Mouse (Mus musculus): ENCODE results near the gene Hectd3.

Gene Hectd3

GRCm38 (mm10) chr4:117014901-117015415 is 19.8 kb downstream of the Hectd3 start:
- DNase-seq (ENCODE audit: low read depth, low spot score): no peak

GRCm38 (mm10) chr4:117017738-117018137 is 22.6 kb downstream of the Hectd3 start:
- DNase-seq (ENCODE audit: low read depth, low spot score): no peak

DNA sequence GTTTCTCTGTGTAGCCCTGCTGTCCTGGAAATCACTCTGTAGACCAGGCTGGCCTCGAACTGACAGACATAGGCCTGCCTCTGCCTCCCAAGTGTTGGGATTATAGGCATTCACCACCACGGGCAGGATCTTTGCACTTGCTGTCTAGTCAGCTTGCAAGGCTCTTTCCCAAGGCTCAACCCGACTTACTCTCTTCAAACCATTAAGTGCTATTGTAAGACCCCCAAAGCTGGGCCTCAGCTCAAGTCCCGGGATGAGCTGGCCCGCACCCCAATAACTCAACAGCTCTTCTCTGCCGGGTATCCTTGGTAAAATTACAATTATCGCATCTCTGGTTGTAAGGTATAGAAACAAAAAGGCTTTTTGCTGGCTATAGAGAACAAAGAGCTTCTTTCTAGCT is 23.2 kb downstream of the Hectd3 start:
- DNase-seq (ENCODE audit: low read depth, low spot score): no peak

DNA sequence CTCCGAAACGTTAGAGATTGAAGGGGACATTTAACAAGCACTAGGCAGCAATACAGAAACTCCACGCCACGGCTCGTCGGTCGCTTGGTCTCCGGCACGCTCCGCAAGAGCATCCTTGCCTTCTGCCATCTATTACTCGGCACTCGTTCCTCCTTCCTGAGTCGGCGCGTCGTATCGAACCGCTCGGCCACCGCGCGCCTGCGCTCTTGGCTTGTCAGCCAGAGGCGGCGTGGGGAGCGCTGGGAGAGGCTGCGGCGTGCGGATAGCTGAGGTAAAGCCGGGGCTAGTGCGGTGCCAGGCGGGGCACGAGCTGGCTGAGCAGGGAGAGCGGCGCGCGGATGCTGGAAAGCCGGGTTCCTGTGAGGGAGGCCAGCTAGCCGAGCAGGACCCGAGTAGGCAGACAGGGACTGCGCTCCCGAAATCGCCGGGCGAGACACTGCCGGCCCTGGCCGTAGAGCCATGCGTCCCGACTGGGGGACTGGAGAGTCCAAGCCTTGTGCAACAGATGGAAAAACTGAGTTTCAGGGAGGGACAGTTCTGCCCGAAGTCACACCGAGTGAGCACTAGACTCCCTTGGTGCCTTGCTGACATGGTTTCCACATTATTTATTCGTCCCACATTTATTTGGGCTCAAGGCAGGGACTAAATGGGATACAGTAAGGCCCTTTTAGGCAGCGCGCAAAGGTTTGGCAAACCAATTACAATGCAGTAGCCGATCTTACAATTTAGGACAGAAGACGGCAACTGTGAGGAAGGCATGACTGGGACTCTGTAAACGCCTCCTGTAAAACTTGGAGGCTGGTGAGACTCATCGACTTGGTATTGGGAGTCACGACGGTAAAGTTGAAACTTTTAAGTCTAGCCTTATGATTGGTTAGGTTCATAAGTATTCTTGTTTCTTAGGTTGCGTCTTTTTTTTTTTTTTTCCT is 24.4 kb downstream of the Hectd3 start, which contains the start of gene Eif2b3:
Eif2b3 (plus strand) TSS at position 197 of the 929 bp plus-strand sequence.
- DNase-seq (ENCODE audit: low read depth, low spot score): peak; percentile 77

GRCm38 (mm10) chr4:117023469-117023868 is 28.4 kb downstream of the Hectd3 start:
- DNase-seq (ENCODE audit: low read depth, low spot score): no peak

DNA sequence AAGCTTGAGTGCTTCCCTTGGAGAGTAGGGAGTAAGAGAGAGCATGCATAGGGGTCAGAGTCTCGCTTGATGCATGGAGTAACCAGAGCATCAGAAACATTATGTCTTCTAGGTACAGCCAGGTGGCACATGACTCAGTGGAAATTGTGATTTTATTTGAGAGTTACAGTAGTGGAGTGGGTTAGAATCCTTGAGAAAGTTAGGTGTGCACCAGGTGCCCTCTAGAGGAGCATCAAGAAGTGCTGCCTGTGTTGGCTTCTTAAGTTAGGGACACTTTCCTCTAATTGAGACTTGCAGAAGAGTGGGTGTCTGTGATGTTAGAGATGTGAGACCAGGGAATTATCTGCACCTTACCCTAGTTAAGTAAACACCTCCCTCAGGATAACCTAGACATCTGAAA is 36.0 kb downstream of the Hectd3 start:
- no peak for DNase-seq (ENCODE audit: low read depth, low spot score)

GRCm38 (mm10) chr4:117039925-117040687 is 45.0 kb downstream of the Hectd3 start:
- DNase-seq (ENCODE audit: low read depth, low spot score): peak; percentile 82

GRCm38 (mm10) chr4:117040791-117041190 is 45.7 kb downstream of the Hectd3 start:
- DNase-seq (ENCODE audit: low read depth, low spot score): no peak

DNA sequence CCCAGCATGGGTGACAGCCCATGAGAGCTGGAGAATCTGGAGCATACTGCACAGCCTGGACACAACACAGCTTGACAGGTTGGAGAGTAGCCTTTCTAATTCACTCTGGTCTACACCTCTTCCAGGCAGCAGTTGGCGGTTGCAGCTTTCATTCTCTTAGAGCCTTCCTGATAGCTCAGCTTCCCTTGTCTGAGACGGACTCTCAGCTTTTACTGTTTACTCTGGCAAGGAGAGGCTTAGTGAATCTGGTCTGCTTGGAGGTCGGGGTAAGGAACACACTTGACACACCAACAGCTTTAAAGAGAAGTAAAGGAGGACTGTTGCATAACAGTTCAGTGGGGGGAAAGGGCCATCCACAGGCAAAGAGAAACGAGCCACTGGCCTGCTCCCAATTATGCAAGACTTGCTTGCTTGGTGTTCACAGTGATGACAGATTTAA is 46.2 kb downstream of the Hectd3 start:
- DNase-seq (ENCODE audit: low read depth, low spot score): no peak

DNA sequence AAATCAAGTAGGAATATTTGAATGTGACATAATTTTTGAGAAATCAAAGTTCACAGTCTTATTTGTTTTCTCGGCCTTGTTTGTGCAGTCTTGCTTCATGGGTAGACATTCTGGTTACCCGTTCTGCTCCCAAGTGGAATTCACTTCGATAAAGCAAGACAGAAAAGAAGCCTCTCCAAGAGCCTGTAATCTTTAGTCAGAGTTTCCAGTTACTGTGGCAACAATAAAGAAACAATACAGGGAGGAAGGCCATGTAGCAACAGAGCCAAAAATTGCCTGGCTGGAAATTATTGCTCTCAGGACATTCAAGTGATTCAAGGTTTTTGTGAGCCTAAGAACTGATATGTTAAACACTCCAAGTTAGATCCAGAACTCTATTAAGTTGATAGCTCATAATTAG is 53.7 kb downstream of the Hectd3 start:
- DNase-seq (ENCODE audit: low read depth, low spot score): no peak

DNA sequence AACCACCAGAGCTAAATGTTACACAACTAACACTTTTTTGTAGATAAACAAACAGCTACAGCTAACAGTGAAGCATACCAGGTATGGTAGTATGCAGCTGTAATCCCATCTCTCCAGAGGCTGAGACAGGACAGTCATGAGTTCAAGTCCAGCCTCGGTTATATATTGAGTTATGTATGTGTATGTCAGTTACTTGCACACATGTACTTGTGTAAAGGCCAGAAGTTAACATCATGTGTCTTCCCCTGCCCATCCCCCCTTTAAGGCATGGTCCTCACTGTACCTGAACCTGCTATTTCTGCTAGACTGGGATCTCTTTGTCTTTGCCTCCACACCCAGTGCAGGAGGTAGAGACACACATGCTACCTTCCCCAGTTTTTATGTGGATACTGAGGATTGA is 54.4 kb downstream of the Hectd3 start:
- no peak for DNase-seq (ENCODE audit: low read depth, low spot score)

GRCm38 (mm10) chr4:117052626-117053025 is 57.5 kb downstream of the Hectd3 start:
- no peak for DNase-seq (ENCODE audit: low read depth, low spot score)

GRCm38 (mm10) chr4:117053956-117054355 is 58.8 kb downstream of the Hectd3 start:
- no peak for DNase-seq (ENCODE audit: low read depth, low spot score)
